Mouse (Mus musculus) thymus, postnatal 0 days (tissue): ENCODE measurements around the gene Lgi4. TPM values are rescaled to one million over a fixed set of nuclear protein-coding genes. Genes with fewer than 3 reads are reported as not detected.

ENCODE experiments used
- DNase-seq: peaks from one replicate; pipeline ENCODE4 v3.0.0-alpha.2; 2015; ENCODE audit warnings: low spot score
- microRNA-seq: library from miRNA; unstranded; fragments of <30 nt; microRNA quantifications from one replicate; pipeline ENCODE4, GENCODE M21; 2016; ENCODE audit warnings: borderline number of aligned reads
- polyA plus RNA-seq: library from polyadenylated mRNA; unstranded; fragments of >200 nt; fragmentation: Nextera tagmentation; extraction: Ambion mirVana; gene quantifications from 2 replicates; pipeline ENCODE4 v1.2.1, GENCODE M21; 2015

Lgi4 gene
- polyA plus RNA-seq, 1 experiment from 2014 or later = 0.14 TPM

GRCm38 (mm10) chr7:31105061-31105768, 46.1 kb downstream of the Lgi4 start:
- DNase-seq = no peak

DNA sequence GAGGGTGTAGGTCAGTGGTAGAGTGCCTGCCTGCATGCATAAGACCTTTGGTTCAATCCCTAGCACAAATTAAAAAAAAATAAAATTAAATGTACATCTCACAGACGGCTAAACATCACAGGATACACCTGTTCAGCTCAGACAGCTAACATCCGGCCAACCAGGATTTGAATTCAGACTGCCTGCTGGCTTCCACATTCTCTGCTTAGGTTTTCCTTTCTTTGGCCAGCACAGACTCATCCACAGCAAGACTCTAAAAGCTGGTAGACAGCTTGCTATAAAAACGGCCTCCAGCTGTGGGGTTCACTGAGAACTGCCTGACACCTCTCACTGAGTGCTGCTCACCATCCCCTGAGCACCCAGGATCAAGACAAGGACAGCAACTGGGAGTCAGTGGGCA, 47.0 kb downstream of the Lgi4 start:
- peak; percentile 30 for DNase-seq

DNA sequence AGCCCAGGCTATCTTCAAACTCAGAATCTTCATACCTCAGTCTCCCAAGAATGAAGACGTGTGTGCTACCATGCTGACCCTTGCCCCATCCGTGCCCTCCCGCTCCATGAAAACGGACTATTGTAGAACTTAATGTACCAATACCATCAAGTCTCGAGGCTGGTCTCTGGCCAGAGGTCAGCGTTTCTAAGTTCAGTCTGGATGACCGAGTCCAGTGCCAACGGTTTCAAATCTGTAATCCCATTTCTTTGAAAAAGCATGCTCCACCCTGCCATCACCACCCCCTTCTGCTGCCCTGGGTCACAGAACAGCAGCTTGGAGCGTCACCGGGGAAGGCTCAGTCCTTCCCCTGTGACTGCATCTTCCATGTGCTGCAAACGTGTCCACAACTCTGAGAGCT, 48.6 kb downstream of the Lgi4 start:
- no peak for DNase-seq

- DNase-seq = no peak
Observed at GRCm38 (mm10) chr7:31109091-31109490, 49.9 kb downstream of the Lgi4 start.

DNA sequence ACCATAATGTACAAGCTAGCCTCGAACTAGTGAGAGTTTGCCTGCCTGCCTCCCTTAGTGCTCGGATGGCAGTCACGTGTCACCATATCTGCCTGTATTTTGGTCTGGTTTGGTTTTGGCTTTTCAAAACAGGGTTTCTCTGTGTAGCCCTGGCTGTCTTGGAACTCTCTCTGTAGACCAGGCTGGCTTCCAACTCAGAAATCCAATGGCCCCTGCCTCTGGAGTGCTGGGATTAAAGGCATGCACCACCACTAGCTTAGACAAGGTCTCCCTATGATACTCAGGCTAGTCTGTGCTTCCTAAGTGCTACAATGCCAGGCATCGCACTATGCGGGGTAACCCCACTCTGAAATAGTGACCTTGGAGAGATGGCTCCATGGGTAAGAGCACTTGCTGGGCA, 50.7 kb downstream of the Lgi4 start:
- DNase-seq = no peak

DNA sequence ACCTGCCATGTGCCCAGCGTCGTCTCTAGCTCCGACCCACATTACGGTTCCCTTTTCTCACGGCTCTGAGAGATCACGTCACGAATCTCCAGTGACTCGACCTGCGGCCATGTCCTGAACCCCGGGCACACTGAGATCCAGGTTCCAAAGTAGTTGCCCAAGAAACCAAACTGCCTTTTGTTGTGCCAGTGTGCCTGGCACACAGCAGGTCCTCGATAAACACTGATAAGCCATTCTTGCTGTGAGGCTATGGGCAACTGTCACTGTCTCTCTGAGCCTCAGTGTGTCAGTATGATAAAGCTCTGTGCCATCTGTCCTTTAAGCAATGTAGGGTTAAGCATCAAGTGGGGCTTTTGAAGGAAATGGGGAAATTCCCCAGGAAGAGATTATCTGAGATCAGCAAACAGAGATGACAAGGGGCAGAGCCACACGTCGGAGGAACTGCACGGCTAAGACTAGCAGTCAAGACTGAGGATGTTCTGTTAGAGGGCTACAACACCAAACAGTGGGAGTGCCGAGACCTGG, 51.8 kb downstream of the Lgi4 start:
- DNase-seq = no peak

GRCm38 (mm10) chr7:31112036-31112435, 52.9 kb downstream of the Lgi4 start:
- DNase-seq = no peak

DNA sequence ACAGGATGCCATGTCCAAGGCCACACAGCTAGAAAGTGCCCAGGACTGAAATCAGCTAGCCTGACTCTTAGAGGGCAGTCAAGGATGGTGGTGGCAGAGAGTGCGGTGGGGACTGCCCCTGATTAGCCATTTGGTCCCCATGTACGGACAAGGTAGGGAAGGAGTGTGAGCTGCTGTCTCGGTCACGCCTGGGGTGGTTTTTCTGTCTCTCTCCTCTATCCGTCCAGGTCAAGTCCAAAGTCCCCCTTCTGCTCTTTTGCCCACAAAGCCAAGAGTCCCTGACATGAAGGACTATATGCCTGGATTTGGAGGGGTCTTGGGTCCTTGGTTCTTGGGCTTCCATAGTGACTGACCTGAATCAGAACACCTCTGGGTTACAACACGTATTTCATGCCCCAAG, 54.7 kb downstream of the Lgi4 start:
- no peak for DNase-seq

- DNase-seq = no peak
Observed at GRCm38 (mm10) chr7:31114646-31115045, 55.5 kb downstream of the Lgi4 start.

DNA sequence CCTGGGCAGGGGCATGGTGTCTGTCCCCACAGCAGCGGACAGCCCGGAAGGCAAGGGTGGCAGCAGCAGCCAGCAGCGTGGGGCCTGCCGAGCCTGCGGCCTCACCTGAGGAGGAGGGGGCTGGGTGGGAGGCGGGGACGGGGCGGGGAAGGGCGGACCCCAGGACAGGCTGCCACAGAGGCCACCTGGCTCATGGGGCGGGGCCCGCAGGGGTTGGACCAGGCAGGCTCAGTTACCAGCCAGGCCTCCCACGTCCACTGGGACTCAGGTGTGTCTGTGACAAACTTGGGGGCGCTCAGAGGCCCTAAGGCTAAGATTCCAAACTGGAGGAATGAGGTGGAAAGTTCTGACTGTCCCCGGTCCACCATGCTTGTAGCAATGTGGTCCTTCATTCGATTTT, 56.0 kb downstream of the Lgi4 start, which contains the start of gene Hpn:
Hpn (minus strand) TSS at position 109 of the 400 bp plus-strand sequence.
- no peak for DNase-seq

GRCm38 (mm10) chr7:31115587-31116043, 56.5 kb downstream of the Lgi4 start:
- no peak for DNase-seq

DNA sequence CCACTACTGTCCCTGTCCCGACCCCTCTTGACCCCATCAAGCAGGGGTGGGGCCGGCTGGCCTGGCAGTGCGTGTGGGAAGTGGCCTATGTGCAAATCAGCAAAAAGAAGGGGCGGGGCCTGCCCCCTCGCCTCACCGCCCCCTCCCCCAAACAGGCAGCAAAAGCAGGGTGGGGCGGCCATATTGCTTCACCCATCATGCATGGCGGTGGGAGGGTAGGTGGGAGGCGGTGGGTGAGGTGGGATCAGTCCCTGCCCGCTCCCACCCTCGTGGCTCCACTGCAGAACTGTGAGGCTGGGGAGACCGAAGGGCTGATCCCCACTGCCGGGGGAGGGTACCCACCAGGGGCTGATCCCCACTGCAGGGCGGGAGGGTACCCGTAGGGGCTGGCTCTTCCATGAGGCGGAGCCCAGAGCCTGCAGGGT, 57.6 kb downstream of the Lgi4 start:
- no peak for DNase-seq

DNA sequence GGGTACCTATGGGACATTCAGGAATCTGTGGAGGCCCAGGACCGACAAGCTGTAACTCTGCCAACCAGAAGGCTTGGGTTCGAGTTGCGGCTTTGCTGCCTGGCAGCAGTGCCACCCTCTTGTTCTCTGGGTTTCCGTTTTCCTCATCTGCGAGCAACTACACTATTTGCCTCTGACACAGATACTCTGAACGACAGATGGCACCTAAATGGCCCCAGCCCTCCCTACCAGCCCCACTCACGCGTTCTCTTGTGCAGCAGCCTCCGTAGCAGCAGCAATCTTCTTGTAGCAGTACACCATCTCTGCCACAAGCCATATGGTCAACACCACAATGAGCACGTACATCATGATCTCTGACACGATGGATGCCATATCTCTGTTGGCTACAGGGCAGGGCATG, 58.3 kb downstream of the Lgi4 start:
- DNase-seq = no peak

DNA sequence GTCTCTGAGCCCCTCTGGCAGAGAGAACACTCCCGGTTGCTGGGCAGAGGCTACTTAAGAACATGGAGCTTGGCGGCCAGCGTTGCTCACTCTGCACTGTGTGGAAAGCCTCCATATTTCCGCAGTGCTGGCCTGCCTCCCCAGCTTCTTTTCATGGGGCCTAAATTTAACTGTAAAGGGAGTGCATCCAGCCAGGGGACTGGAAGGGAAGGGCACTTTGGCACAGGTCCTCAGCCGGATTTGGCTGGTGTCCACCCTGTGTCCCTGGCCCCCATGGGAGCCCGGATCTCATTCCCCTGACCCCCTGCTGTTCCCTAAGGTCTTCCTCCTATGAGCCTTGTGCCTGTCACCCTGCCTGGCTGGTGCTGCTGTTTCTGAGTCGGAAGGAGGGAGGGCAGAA, 59.3 kb downstream of the Lgi4 start:
- DNase-seq = no peak

DNA sequence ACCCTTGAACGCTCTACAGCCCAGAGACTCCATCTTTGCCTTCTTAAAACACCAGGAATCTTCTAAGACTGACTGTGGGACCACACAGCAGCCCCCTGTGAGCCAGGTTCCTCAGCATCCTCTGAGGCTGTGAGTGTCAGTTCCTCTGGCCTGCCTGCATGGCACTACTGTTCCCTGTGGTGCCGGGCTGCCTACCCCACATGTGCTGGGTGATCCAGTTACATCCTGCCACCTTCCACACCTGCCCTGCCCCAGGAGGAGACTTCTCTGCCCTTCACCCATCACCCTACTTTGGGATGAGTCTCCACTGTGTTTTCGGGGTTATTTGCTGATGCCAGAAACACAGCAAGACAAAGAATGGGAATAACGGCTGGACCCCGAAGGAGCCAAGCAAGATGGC, 60.4 kb downstream of the Lgi4 start:
- DNase-seq = no peak

Small RNA genes lying within 50 kb of the gene (microRNA-seq; reads per million reads assigned to microRNA genes)
- gene Mir7050 = not detected

Other genes starting within 250 kb of the Lgi4 start
- 0.95 and 1.5 TPM in 2 replicates for gene Ffar2, start 235.6 kb upstream of the Lgi4 start, polyA plus RNA-seq
- 0.10 TPM in 1 of 2 replicates, not detected in the other for gene Ffar3, start 203.2 kb upstream of the Lgi4 start, polyA plus RNA-seq
- not detected in 2 replicates for gene Ffar1, start 197.8 kb upstream of the Lgi4 start, polyA plus RNA-seq
- gene Cd22, start 179.0 kb upstream of the Lgi4 start, polyA plus RNA-seq = 0.40 and 0.99 TPM in 2 replicates
- 0.42 and 0.46 TPM in 2 replicates for gene Mag, start 144.5 kb upstream of the Lgi4 start, polyA plus RNA-seq
- gene Hamp2, start 134.7 kb upstream of the Lgi4 start, polyA plus RNA-seq = 2.1 TPM in 2 replicates
- 2.4 and 2.9 TPM in 2 replicates for gene Hamp, start 115.3 kb upstream of the Lgi4 start, polyA plus RNA-seq
- gene Usf2, start 102.5 kb upstream of the Lgi4 start, polyA plus RNA-seq = 20.7 and 23.6 TPM in 2 replicates
- 12.7 and 13.8 TPM in 2 replicates for gene Lsr, start 85.9 kb upstream of the Lgi4 start, polyA plus RNA-seq
- 1.3 and 1.6 TPM in 2 replicates for gene Fam187b, start 85.6 kb upstream of the Lgi4 start, polyA plus RNA-seq
- gene Fxyd5, start 16.9 kb upstream of the Lgi4 start, polyA plus RNA-seq = 113 and 125 TPM in 2 replicates
- gene Fxyd7, start 7.9 kb upstream of the Lgi4 start, polyA plus RNA-seq = 0.35 and 0.48 TPM in 2 replicates
- 12.2 and 19.1 TPM in 2 replicates for gene Fxyd1, start 2.1 kb upstream of the Lgi4 start, polyA plus RNA-seq
- gene Fxyd3, start 17.4 kb downstream of the Lgi4 start, polyA plus RNA-seq = 78.3 and 79.5 TPM in 2 replicates
- 2.0 and 2.6 TPM in 2 replicates for gene Hpn, start 55.9 kb downstream of the Lgi4 start, polyA plus RNA-seq
- 2.8 and 2.9 TPM in 2 replicates for gene Scn1b, start 67.7 kb downstream of the Lgi4 start, polyA plus RNA-seq
- 76.8 and 79.0 TPM in 2 replicates for gene Gramd1a, start 96.6 kb downstream of the Lgi4 start, polyA plus RNA-seq
- gene Scgb2b2, start 231.2 kb downstream of the Lgi4 start, polyA plus RNA-seq = not detected in 2 replicates
- gene Scgb1b2, start 232.5 kb downstream of the Lgi4 start, polyA plus RNA-seq = not detected in 2 replicates